Mouse (Mus musculus) embryonic fibroblast, embryonic 13.5 days (primary cell): ENCODE data around the gene Pdgfa.

Experiments used
- CTCF ChIP-seq: IDR thresholded peaks from 2 replicates; pipeline ENCODE4 v1.5.1; 2011; ENCODE audit warnings: mild to moderate bottlenecking, control low read depth, low read length, moderate library complexity, borderline replicate concordance; ENCODE audit not compliant: insufficient read depth
- POLR2A ChIP-seq: IDR thresholded peaks from 2 replicates; pipeline ENCODE4 v1.6.1; 2011; ENCODE audit warnings: low read depth, mild to moderate bottlenecking, control low read depth, low read length, moderate library complexity

DNA sequence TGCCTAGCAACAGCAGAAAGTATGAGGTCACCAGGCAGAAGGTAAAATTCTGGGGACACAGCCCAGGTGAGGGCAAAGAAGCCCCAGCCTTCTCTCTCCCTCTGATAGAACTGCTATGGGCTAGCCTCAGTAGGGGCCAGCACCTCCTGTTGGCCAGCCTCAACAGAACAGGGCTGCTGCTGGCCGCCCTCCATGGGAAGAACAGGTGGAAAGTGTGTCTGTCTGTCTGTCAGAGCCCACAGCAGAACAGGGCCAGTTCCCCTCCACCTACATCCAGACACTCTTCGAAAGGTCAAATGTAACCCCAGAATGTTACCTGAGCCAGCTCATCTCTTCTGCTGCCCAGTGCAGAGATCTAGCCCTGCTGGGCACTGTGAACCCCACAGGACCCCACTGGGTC, 45.9 kb downstream of the Pdgfa start:
- TF ChIP-seq CTCF: no peak
- no peak for TF ChIP-seq POLR2A
